In genomic region chr11:119038744-119039484, GRCm38 (mm10) we compare ENCODE assay signal across 10 mouse cellular contexts. TPM values are rescaled to one million over a fixed set of nuclear protein-coding genes. Genes with fewer than 3 reads are reported as not detected.
DNase-seq lines count a peak whose midpoint lies in the region; ATAC-seq lines count a peak whose summit lies in the region.
"Had no signal": no experiment of that assay in that cellular context is flagged by ENCODE, and none has a peak within 500 bp of the region (broad histone marks: within the 10 kb centered on the region; RNA-seq: fewer than 3 reads in every experiment).

No protein-coding gene starts in this region.

- peaks cover 69% of the 10 kb centered on the region for H3K4me1 ChIP-seq in intestine, embryonic 15.5 days (replicated peaks)
- peaks cover 49% of the 10 kb centered on the region for H3K4me1 ChIP-seq in intestine, embryonic 16.5 days (ENCODE audit: control insufficient read depth, insufficient read depth, low read length)
- peaks cover 78% of the 10 kb centered on the region for H3K4me1 ChIP-seq in embryonic facial prominence, embryonic 12.5 days
- H3K4me1 ChIP-seq in embryonic facial prominence, embryonic 15.5 days = peaks cover 86% of the 10 kb centered on the region
- peaks cover 79% of the 10 kb centered on the region for H3K4me1 ChIP-seq in midbrain, embryonic 12.5 days

- DNase-seq in ovary, postnatal 10 days (ENCODE audit: low spot score) = no peak
- no peak for DNase-seq in MN1 (ENCODE audit: low spot score)
- DNase-seq: spleen, adult 18-20 months had no signal

- H3K9me3 ChIP-seq in intestine, embryonic 15.5 days = no peaks in the 10 kb centered on the region
- H3K9me3 ChIP-seq in intestine, embryonic 16.5 days (ENCODE audit: control insufficient read depth, low read length) = no peaks in the 10 kb centered on the region
- no peaks in the 10 kb centered on the region for H3K9me3 ChIP-seq in embryonic facial prominence, embryonic 12.5 days
- H3K9me3 ChIP-seq in embryonic facial prominence, embryonic 15.5 days (replicated peaks) = no peaks in the 10 kb centered on the region
- H3K9me3 ChIP-seq in midbrain, embryonic 12.5 days = no peaks in the 10 kb centered on the region

- H3K4me2 ChIP-seq in intestine, embryonic 15.5 days (replicated peaks) = 0 out of 2 replicates have a peak overlapping the region, but pooled peaks have one; percentile 4
- H3K4me2 ChIP-seq in intestine, embryonic 16.5 days (ENCODE audit: low read depth, low read length) = no peak overlapping the region
- H3K4me2 ChIP-seq in embryonic facial prominence, embryonic 12.5 days (replicated peaks) = peak overlapping the region; percentile 85
- H3K4me2 ChIP-seq in embryonic facial prominence, embryonic 15.5 days (replicated peaks) = no peak overlapping the region
- peak overlapping the region; percentile 78 for H3K4me2 ChIP-seq in midbrain, embryonic 12.5 days (replicated peaks)

- peaks cover 69% of the 10 kb centered on the region for H3K27me3 ChIP-seq in intestine, embryonic 15.5 days (replicated peaks)
- H3K27me3 ChIP-seq in intestine, embryonic 16.5 days (replicated peaks; ENCODE audit: control insufficient read depth, insufficient read depth, low read length) = peaks cover 46% of the 10 kb centered on the region
- peaks cover 68% of the 10 kb centered on the region for H3K27me3 ChIP-seq in embryonic facial prominence, embryonic 12.5 days
- peaks cover 66% of the 10 kb centered on the region for H3K27me3 ChIP-seq in embryonic facial prominence, embryonic 15.5 days
- H3K27me3 ChIP-seq in midbrain, embryonic 12.5 days = peaks cover 86% of the 10 kb centered on the region

- no peak overlapping the region for H3K4me3 ChIP-seq in intestine, embryonic 15.5 days (replicated peaks)
- H3K4me3 ChIP-seq in intestine, embryonic 16.5 days (ENCODE audit: low read length) = no peak overlapping the region
- H3K4me3 ChIP-seq in embryonic facial prominence, embryonic 12.5 days = 0 out of 2 replicates have a peak overlapping the region, but pooled peaks have one; percentile 74
- H3K4me3 ChIP-seq in embryonic facial prominence, embryonic 15.5 days (replicated peaks) = peak overlapping the region; percentile 75; the same call in 1 of the 2 replicates
- H3K4me3 ChIP-seq in midbrain, embryonic 12.5 days = 0 out of 2 replicates have a peak overlapping the region, but pooled peaks have one; percentile 66

- no peak overlapping the region for H3K27ac ChIP-seq in intestine, embryonic 15.5 days
- no peak overlapping the region for H3K27ac ChIP-seq in intestine, embryonic 16.5 days (ENCODE audit: low read length)
- no peak overlapping the region for H3K27ac ChIP-seq in embryonic facial prominence, embryonic 12.5 days
- H3K27ac ChIP-seq in embryonic facial prominence, embryonic 15.5 days (replicated peaks) = no peak overlapping the region
- H3K27ac ChIP-seq in midbrain, embryonic 12.5 days (replicated peaks) = no peak overlapping the region

- no peak for ATAC-seq in intestine, embryonic 15.5 days
- ATAC-seq in intestine, embryonic 16.5 days = no peak
- no peak for ATAC-seq in embryonic facial prominence, embryonic 12.5 days (ENCODE audit: insufficient number of reproducible peaks, insufficient read depth, low FRiP score, low TSS enrichment)
- no peak for ATAC-seq in embryonic facial prominence, embryonic 15.5 days (ENCODE audit: insufficient number of reproducible peaks, low FRiP score, low TSS enrichment, low read depth)
- no peak for ATAC-seq in midbrain, embryonic 12.5 days (ENCODE audit: low FRiP score, low read depth)

- no peak overlapping the region for H3K9ac ChIP-seq in intestine, embryonic 15.5 days
- H3K9ac ChIP-seq in intestine, embryonic 16.5 days (ENCODE audit: low read depth, low read length) = no peak overlapping the region
- peak overlapping the region; percentile 47 for H3K9ac ChIP-seq in embryonic facial prominence, embryonic 12.5 days
- no peak overlapping the region for H3K9ac ChIP-seq in embryonic facial prominence, embryonic 15.5 days
- peak overlapping the region; percentile 85; the same call in 1 of the 2 replicates for H3K9ac ChIP-seq in midbrain, embryonic 12.5 days (replicated peaks)

- 0 out of 2 replicates have a peak, but pooled peaks cover 8% of the 10 kb centered on the region for H3K36me3 ChIP-seq in intestine, embryonic 15.5 days
- H3K36me3 ChIP-seq in intestine, embryonic 16.5 days (ENCODE audit: control insufficient read depth, insufficient read depth, low read length) = peaks cover 6% of the 10 kb centered on the region
- peaks cover 8% of the 10 kb centered on the region for H3K36me3 ChIP-seq in embryonic facial prominence, embryonic 12.5 days
- H3K36me3 ChIP-seq in embryonic facial prominence, embryonic 15.5 days = peaks cover 8% of the 10 kb centered on the region
- peaks cover 9% of the 10 kb centered on the region for H3K36me3 ChIP-seq in midbrain, embryonic 12.5 days

- WGBS in intestine, embryonic 15.5 days = 70% methylated on average over 22 of the region's 22 CpGs
- 66% methylated on average over 22 of the region's 22 CpGs for WGBS in intestine, embryonic 16.5 days
- 31% methylated on average over 22 of the region's 22 CpGs for WGBS in embryonic facial prominence, embryonic 12.5 days
- 57% methylated on average over 22 of the region's 22 CpGs for WGBS in embryonic facial prominence, embryonic 15.5 days
- WGBS in midbrain, embryonic 12.5 days = 23% methylated on average over 22 of the region's 22 CpGs

RNA-seq across cellular contexts. Expression of gene Cbx8, which starts 1.9 kb away (rescaled TPM):
- polyA plus RNA-seq in intestine, embryonic 15.5 days (2015; fragmentation: Nextera tagmentation; extraction: Ambion mirVana) = 7.4 and 7.9 TPM in 2 replicates
- 8.1 and 8.5 TPM in 2 replicates for polyA plus RNA-seq in intestine, embryonic 16.5 days (2015; fragmentation: Nextera tagmentation; extraction: Ambion mirVana)
- polyA plus RNA-seq in embryonic facial prominence, embryonic 12.5 days (2016; fragmentation: Nextera tagmentation; extraction: Ambion mirVana) = 9.4 and 10.8 TPM in 2 replicates
- 9.2 and 10.3 TPM in 2 replicates for polyA plus RNA-seq in embryonic facial prominence, embryonic 15.5 days (2015; fragmentation: Nextera tagmentation; extraction: Ambion mirVana)
- 12.1 and 15.1 TPM in 2 replicates for polyA plus RNA-seq in midbrain, embryonic 12.5 days (2016; fragmentation: Nextera tagmentation; extraction: Ambion mirVana)

RNA-seq across cellular contexts. Expression of gene Cbx2, which starts 16.2 kb away (rescaled TPM):
- 24.8 and 27.0 TPM in 2 replicates for polyA plus RNA-seq in intestine, embryonic 15.5 days (2015; fragmentation: Nextera tagmentation; extraction: Ambion mirVana)
- 17.8 and 18.1 TPM in 2 replicates for polyA plus RNA-seq in intestine, embryonic 16.5 days (2015; fragmentation: Nextera tagmentation; extraction: Ambion mirVana)
- polyA plus RNA-seq in embryonic facial prominence, embryonic 12.5 days (2016; fragmentation: Nextera tagmentation; extraction: Ambion mirVana) = 103 and 105 TPM in 2 replicates
- polyA plus RNA-seq in embryonic facial prominence, embryonic 15.5 days (2015; fragmentation: Nextera tagmentation; extraction: Ambion mirVana) = 35.2 and 37.0 TPM in 2 replicates
- polyA plus RNA-seq in midbrain, embryonic 12.5 days (2016; fragmentation: Nextera tagmentation; extraction: Ambion mirVana) = 81.0 and 86.0 TPM in 2 replicates

RNA-seq across cellular contexts. Expression of gene Cbx4, which starts 47.1 kb away (rescaled TPM):
- 10.7 and 11.2 TPM in 2 replicates for polyA plus RNA-seq in intestine, embryonic 15.5 days (2015; fragmentation: Nextera tagmentation; extraction: Ambion mirVana)
- polyA plus RNA-seq in intestine, embryonic 16.5 days (2015; fragmentation: Nextera tagmentation; extraction: Ambion mirVana) = 9.3 and 10.0 TPM in 2 replicates
- 11.7 and 12.3 TPM in 2 replicates for polyA plus RNA-seq in embryonic facial prominence, embryonic 12.5 days (2016; fragmentation: Nextera tagmentation; extraction: Ambion mirVana)
- polyA plus RNA-seq in embryonic facial prominence, embryonic 15.5 days (2015; fragmentation: Nextera tagmentation; extraction: Ambion mirVana) = 17.2 and 21.4 TPM in 2 replicates
- polyA plus RNA-seq in midbrain, embryonic 12.5 days (2016; fragmentation: Nextera tagmentation; extraction: Ambion mirVana) = 12.4 and 15.2 TPM in 2 replicates

RNA-seq across cellular contexts. Expression of gene Enpp7, which starts 50.9 kb away (rescaled TPM):
- 0.09 and 0.25 TPM in 2 replicates for polyA plus RNA-seq in intestine, embryonic 15.5 days (2015; fragmentation: Nextera tagmentation; extraction: Ambion mirVana)
- 0.57 and 1.7 TPM in 2 replicates for polyA plus RNA-seq in intestine, embryonic 16.5 days (2015; fragmentation: Nextera tagmentation; extraction: Ambion mirVana)
- not detected in 2 replicates for polyA plus RNA-seq in embryonic facial prominence, embryonic 12.5 days (2016; fragmentation: Nextera tagmentation; extraction: Ambion mirVana)
- not detected in 2 replicates for polyA plus RNA-seq in embryonic facial prominence, embryonic 15.5 days (2015; fragmentation: Nextera tagmentation; extraction: Ambion mirVana)
- not detected in 2 replicates for polyA plus RNA-seq in midbrain, embryonic 12.5 days (2016; fragmentation: Nextera tagmentation; extraction: Ambion mirVana)
- polyA plus RNA-seq: kidney, embryonic 14.5 days; lung, embryonic 16.5 days had no signal

Comparison
In these comparisons a context has a peak if more than half of its experiments do, and no peak if none do; other contexts are left out.
1. H3K4me2 ChIP-seq: peak in intestine, embryonic 15.5 days (single experiment), embryonic facial prominence, embryonic 12.5 days (single experiment) and midbrain, embryonic 12.5 days (single experiment); none in intestine, embryonic 16.5 days (single experiment) and embryonic facial prominence, embryonic 15.5 days (single experiment).
2. H3K9ac ChIP-seq: peak in embryonic facial prominence, embryonic 12.5 days (single experiment) and midbrain, embryonic 12.5 days (single experiment); none in intestine, embryonic 15.5 days (single experiment), intestine, embryonic 16.5 days (single experiment) and embryonic facial prominence, embryonic 15.5 days (single experiment).
3. H3K4me3 ChIP-seq: peak in embryonic facial prominence, embryonic 12.5 days (single experiment), embryonic facial prominence, embryonic 15.5 days (single experiment) and midbrain, embryonic 12.5 days (single experiment); none in intestine, embryonic 15.5 days (single experiment) and intestine, embryonic 16.5 days (single experiment).